Mouse (Mus musculus) gastrocnemius, postnatal 4 days (tissue): Measurements from ENCODE around the gene Plekhb2. TPM values are rescaled to one million over a fixed set of nuclear protein-coding genes. Genes with fewer than 3 reads are reported as not detected.

ENCODE experiments used
- DNase-seq, 2 experiments: peaks; one replicate each; pipeline ENCODE4 v3.0.0; 2021 to 2022; ENCODE audit warnings: low spot score in 2 of 2, mixed read lengths in 2 of 2
- total RNA-seq, 2 experiments: library from RNA; stranded (reverse); gene quantifications; 2 replicates each; pipeline ENCODE4 v1.2.3; 2021

The Plekhb2 gene
- total RNA-seq, 2 experiments from 2014 or later: 12.7 to 15.3 TPM

- DNase-seq: no peak
These were observed 16.1 kb downstream of the Plekhb2 start for GRCm38 (mm10) chr1:34865866-34866265.

DNA sequence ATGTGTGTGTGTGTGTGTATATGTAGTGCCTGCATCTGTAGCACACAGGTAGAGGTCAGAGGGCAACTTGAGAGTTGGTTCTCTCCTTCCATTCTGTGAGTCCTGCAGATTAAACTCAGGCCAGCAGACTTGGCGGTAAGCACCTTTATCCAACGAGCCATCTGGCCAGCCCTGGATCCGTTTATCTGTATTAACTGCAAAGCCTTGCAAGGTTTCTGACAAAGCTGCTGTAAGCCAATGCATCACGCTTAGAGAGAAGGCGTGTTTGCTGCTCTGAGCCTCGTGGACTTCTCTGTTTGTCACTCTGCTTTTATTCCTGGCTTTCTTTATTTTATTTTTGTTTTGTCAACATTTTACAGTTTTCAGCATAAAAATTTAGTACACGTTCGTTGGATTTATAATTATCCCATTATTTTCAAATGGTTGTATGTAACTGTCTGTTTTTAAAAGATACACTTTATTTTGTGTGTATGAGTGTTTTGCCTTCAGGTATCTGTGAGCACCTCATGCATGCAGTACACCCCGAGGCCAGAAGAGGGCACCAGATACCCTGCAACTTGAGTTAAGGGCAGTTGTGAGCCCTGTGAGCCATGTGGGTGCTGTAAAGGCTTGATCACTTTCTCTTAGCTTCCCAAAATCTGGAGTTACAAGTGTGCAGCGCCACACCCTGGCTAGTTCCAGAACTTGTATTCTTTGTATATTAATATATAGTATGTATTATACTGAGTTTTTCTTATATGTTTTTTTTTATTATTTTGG is 17.2 kb downstream of the Plekhb2 start:
- peak; percentile 73 to 81 for DNase-seq

DNA sequence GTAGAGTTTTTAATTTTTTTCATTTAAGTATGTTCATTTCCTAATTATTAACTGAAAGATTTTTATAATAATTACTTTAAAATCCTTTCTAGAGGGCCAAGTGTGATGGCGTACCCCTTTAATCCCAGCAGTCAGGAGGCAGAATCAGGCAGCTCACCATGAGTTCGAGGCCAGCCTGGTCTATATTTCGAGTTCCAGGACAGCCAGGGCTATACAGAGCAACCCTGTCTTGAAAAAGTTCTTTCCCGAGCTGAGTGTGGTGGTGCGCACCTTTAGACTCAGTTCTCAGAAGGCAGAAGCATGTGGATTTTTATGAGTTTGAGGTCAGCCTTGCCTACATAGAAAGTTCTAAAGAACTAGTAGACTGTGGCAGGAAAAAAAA is 17.8 kb downstream of the Plekhb2 start:
- DNase-seq: no peak

- DNase-seq: no peak
These were observed 18.6 kb downstream of the Plekhb2 start for GRCm38 (mm10) chr1:34868391-34868790.

- no peak for DNase-seq
These were observed 19.5 kb downstream of the Plekhb2 start for GRCm38 (mm10) chr1:34869231-34869630.

GRCm38 (mm10) chr1:34871170-34871569 is 21.4 kb downstream of the Plekhb2 start:
- DNase-seq: no peak

- no peak for DNase-seq
These were observed 23.8 kb downstream of the Plekhb2 start for GRCm38 (mm10) chr1:34873551-34873950.

GRCm38 (mm10) chr1:34879611-34880010 is 29.8 kb downstream of the Plekhb2 start:
- no peak for DNase-seq

DNA sequence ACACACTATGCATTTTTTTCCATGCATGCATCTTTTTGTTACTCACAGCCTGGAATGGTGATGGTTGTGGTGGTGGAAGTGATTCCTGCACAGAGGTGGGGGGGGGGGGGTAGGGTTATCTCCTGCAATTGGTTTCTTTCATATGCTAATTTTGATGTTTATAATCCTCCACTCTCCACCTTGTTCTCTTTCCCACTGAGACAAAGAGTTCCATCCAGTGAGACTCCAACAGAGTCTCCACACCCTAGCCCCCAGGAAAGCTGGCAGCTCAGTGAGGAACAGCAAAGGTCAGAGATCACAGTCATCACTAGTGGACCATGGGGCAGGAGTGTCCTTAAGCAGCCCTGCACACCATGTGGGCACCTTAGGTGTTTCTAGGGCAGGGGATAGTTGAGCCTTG is 34.0 kb downstream of the Plekhb2 start:
- no peak for DNase-seq

DNA sequence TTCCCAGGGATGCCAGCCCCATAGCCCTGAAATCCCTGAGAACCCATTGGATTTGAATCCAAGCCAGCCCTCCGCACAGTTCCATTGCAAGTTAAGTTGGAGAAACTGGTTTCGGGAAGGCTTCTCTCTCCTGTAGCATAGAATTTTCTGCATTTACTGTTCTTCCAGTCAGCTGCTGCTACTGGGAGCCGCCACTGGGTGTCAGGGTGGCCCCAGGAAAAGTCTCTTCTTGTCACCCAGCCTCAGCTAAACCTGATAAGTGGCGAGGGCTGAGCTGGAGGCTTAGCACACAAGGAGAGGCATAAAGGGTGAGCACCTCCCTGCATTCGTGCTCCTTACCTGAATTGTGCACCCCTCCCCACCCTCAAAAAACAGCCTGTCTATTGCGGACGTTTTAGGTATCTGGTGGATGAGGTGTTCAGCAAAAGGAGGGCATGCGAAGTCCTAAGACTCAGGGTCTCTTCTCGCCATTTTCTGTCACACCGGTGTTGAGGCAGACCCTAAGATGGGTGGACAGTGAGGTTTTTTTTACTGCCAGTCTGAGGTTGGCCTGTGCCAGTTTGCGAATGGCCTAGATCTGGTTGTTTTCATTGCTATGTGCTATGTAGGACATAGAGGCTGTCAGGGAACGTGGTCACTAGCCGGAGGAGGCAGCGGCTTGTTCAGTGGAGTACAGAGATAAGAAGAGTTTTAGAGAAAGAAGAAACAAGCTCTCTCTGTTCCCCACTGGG is 41.9 kb downstream of the Plekhb2 start:
- peak in 1 of 2 experiments; percentile 30 for DNase-seq

DNA sequence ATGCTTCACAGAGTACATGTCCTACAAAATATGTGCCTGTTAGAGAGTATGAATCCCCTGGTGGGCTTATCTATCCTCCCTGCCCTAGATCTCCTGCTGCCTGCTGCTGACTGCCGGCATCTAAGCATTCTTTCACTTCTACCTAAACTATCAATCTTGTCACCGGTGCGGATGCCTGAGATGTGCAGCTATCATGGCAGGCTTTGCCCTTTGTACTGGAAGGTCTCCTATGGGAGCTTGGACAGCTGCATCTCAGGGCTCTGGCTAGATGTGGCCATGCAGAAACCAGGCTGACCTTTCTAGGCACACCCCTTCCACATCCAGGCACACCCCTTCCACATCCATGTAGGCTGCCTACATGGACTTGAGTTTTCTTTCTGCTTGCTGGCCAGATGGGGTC is 42.7 kb downstream of the Plekhb2 start:
- DNase-seq: no peak

- no peak for DNase-seq
These were observed 43.6 kb downstream of the Plekhb2 start for GRCm38 (mm10) chr1:34893331-34893730.

- peak in 1 of 2 experiments; percentile 16 for DNase-seq
These were observed 44.1 kb downstream of the Plekhb2 start for GRCm38 (mm10) chr1:34893831-34894230.

GRCm38 (mm10) chr1:34896102-34896501 is 46.3 kb downstream of the Plekhb2 start:
- no peak for DNase-seq

GRCm38 (mm10) chr1:34896898-34897297 is 47.1 kb downstream of the Plekhb2 start:
- peak in 1 of 2 experiments; percentile 48 for DNase-seq

DNA sequence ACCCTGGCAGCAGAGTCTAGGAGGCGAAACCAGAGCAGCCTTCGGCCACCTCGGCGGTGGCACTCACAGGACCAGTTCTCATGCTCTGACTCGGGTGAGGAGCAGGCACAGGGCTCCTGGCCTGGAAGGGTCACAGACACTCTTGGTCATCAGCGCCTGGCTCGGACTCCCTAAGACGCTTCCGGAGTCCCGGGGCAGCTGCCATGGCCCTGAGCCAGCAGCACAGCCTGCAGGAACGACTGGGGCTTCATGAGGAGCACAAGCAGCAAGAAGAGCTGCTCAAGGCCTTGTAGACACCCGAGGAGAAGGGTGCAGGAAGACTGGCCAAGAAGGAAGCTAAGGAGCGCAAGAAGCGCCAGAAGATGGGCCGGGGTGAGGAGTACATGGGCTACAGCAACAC is 78.9 kb downstream of the Plekhb2 start:
- no peak for DNase-seq

Other genes with a start within 250 kb of the Plekhb2 start
- gene Fam168b, start 6.9 kb upstream of the Plekhb2 start, total RNA-seq: 10 to 100 TPM; 76.4 to 78.6 TPM